Mouse (Mus musculus) liver, adult 2 months (tissue): ENCODE measurements around the gene Trpc2.

Source experiments
- CTCF ChIP-seq: fragments of 200-500 bp; IDR thresholded peaks from 2 replicates; pipeline ENCODE4 v1.5.1; 2011; ENCODE audit warnings: low read depth, low read length, control low read depth
- POLR2A ChIP-seq: fragments of 200-500 bp; IDR thresholded peaks from 2 replicates; pipeline ENCODE4 v1.6.1; 2011; ENCODE audit warnings: low read length, control low read depth; ENCODE audit not compliant: insufficient read depth; ENCODE audit errors: extremely low read depth

DNA sequence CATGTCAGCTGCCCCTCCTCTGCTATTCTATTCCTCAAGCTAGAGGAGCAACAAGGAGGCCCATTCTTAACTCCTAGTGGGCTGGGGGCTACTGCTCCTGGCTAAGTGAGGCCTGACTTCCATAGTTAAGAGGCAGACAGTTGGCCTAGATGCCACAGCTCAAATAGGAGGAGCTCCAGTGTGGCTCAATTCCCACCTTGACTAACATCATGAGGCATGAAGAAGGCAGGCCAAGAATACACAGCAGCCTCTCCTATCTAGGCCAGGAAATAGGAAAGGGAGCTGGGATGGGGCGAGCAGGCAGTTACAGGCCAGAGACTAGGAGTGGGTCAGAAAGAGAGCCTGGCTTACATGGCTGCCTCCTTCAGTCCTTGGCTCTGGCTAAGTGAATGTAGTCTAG lies 25.3 kb downstream of the Trpc2 start:
- TF ChIP-seq POLR2A (no peak), CTCF (no peak)
